Mouse (Mus musculus) B cell, adult 62 days (primary cell): ENCODE measurements around the gene Cldn34d. TPM values are rescaled to one million over a fixed set of nuclear protein-coding genes. Genes with fewer than 3 reads are reported as not detected.

Experiments used
- total RNA-seq: library from RNA; stranded (reverse); gene quantifications from 4 replicates; pipeline ENCODE4 v1.2.4, GENCODE M21; 2023

The Cldn34d gene
- not detected in 4 replicates for total RNA-seq

GRCm38 (mm10) chrX:76602824-76603223 is at the start of gene Cldn34d:
Gene Cldn34d (minus strand): TSS chrX:76602924.

Other genes with a start within 250 kb of the Cldn34d start
- not detected in 4 replicates for gene Cldn34b4, start 209.6 kb downstream of the Cldn34d start, total RNA-seq